Mouse (Mus musculus): ENCODE measurements at regions not wholly inside any gene's neighbourhood (a gene's known extent, or its start where the extent isn't known, plus 50 kb on each side); places are given as distances from the start of the nearest gene placed in this dataset.

DNA sequence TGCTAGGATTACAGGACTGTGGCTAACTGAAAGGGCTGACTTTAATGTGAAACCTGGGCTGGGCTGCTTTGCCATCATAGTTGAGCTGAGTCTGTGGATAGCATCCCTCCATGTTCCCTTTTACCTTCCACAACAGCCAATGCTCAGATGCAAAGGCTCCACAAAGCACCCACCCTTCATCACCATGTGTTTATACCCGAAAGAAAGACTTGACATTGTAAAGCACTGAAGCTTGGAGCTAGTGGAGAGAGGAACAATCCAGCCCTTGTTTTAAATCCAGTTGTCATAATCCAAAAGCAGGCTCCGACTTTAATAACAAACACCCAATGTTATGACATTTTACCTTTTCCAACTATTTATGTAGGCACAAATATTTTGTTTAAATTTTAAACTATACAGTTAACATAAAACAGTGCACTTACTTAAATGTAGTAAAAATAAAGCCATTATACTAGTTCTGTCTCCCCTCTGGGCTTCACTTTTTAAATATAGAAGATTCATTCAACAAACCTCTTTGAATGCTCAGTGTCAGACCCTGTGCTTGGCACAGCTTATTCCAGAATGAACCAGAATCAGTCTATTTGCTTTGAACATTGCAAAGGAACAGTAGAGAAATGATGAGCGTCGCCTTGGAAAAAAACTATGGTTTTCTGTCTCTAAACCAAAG, 98.7 kb upstream of the Lrig1 start:
- H3K4me3 ChIP-seq (ENCODE audit: insufficient read depth, low read depth, low read length) = no peak overlapping the region

DNA sequence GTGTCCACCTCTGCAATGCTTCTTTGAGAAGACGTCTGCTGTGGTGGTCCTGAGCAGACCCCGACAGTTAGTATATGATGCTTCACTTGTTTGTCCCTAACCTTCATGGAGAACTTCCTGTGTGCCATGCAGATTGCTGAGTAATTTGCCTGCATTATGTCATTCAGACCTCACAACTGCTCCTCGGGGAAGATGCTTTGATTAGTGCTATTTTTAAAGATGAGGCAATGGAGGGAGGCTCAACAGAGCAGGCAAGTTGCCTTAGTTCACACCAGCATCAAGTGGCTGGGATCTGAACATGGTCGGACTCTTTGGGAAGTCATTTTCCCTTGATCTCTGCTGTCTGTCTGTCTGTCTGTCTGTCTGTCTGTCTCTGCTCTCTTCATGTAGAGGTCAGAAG, 95.5 kb upstream of the Lrig1 start:
- no peak overlapping the region for H3K4me3 ChIP-seq (ENCODE audit: insufficient read depth, low read depth, low read length)
- no peak overlapping the region for H3K27ac ChIP-seq (replicated peaks; ENCODE audit: low read depth, low read length)
- H3K4me1 ChIP-seq (ENCODE audit: control insufficient read depth, insufficient read depth, insufficient read length, low read length) = no peaks in the 10 kb centered on the region

More for the DNA sequence above, 98.7 kb upstream of the Lrig1 start:
- no peak overlapping the region for H3K27ac ChIP-seq (replicated peaks; ENCODE audit: low read depth, low read length)
- H3K4me1 ChIP-seq (ENCODE audit: control insufficient read depth, insufficient read depth, insufficient read length, low read length) = no peaks in the 10 kb centered on the region

DNA sequence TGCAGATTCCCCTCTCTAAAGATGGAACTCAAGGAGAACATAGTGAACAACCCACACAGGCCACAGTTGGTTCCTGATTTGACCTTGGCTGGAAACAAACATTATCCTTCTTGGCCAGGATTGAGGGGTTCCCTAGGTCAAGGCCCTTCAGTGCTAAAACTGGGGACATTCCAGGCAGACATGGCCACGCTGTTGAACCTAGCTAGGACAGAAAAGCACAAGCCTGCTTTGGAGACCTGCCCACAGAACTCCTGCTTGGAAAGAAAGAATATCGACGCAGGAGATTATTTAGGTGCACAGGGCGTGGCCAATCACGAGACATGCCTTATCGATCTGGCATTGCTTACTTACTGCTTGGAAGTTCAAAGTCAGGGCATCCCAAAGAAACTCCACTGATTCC, 93.6 kb upstream of the Lrig1 start:
- H3K4me3 ChIP-seq (ENCODE audit: insufficient read depth, low read depth, low read length) = no peak overlapping the region
- no peaks in the 10 kb centered on the region for H3K4me1 ChIP-seq (ENCODE audit: control insufficient read depth, insufficient read depth, insufficient read length, low read length)
- no peak overlapping the region for H3K27ac ChIP-seq (replicated peaks; ENCODE audit: low read depth, low read length)

DNA sequence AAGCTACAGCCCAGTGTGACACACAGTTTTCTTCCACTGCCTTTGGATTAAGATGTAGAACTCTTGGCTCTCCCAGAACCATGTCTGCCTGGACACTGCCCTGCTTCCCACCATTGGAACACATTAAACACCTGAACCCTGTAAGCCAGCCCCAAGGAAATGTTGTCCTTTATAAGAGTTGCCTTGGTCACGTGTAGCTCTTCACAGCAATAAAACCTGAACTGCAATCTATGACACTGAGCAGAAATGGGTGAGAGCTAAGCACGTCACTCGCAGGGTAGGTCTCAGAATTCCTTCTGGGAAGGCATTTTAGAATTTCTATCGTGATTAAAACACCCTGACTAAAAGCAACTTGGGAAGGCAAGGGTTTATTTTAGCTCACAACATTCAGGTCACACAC, 92.4 kb upstream of the Lrig1 start:
- H3K4me1 ChIP-seq (ENCODE audit: control insufficient read depth, insufficient read depth, insufficient read length, low read length) = no peaks in the 10 kb centered on the region
- no peak overlapping the region for H3K27ac ChIP-seq (replicated peaks; ENCODE audit: low read depth, low read length)
- H3K4me3 ChIP-seq (ENCODE audit: insufficient read depth, low read depth, low read length) = no peak overlapping the region

DNA sequence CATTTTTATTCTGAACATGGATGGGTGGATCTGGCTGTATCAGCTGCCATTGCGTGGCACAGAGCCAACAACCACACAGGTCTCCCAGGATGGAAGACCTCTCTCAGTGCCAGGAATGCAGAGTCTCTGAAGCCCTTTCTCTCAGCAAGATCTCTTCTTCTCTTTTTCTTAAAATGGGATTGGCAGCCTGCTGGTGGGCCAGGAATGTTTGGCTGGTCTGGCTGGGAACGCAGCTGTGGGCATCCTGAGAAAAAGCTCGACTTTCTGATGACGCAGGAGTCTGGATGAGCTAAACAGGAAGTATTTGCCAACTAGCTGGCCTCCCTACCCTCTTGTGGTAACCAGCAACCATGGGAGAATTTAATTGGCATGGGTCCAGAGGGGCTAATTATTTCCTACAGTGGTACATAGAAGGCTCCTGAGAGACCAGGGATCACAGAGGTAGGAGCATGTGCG, 89.4 kb upstream of the Lrig1 start:
- H3K4me3 ChIP-seq (ENCODE audit: insufficient read depth, low read depth, low read length) = no peak overlapping the region
- no peaks in the 10 kb centered on the region for H3K4me1 ChIP-seq (ENCODE audit: control insufficient read depth, insufficient read depth, insufficient read length, low read length)
- no peak overlapping the region for H3K27ac ChIP-seq (replicated peaks; ENCODE audit: low read depth, low read length)

DNA sequence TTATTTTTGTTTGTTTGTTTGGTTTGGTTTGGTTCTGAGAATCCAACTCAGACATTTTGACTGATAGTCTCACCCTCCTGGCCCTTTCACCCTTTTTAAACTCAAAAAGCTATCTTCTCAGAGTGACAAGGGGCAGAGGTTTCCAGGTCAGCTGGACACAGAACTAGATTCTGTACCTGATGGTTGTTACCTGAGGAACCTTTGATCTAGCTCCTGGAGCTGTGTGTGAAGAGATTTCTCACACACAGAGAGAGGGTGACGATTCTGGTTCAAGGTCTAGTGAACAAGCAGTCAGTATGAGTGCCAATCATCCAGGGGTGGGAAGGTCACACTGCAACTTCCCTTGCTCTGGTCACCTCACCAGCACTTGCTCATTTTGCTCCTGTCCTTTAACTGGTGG, 83.5 kb upstream of the Lrig1 start:
- Histone ChIP-seq H3K4me3 (ENCODE audit: insufficient read depth, low read depth, low read length) (no peak overlapping the region), H3K27ac (replicated peaks; ENCODE audit: low read depth, low read length) (no peak overlapping the region), H3K4me1 (ENCODE audit: control insufficient read depth, insufficient read depth, insufficient read length, low read length) (peaks cover 4% of the 10 kb centered on the region; the same call in 1 of the 2 replicates)

DNA sequence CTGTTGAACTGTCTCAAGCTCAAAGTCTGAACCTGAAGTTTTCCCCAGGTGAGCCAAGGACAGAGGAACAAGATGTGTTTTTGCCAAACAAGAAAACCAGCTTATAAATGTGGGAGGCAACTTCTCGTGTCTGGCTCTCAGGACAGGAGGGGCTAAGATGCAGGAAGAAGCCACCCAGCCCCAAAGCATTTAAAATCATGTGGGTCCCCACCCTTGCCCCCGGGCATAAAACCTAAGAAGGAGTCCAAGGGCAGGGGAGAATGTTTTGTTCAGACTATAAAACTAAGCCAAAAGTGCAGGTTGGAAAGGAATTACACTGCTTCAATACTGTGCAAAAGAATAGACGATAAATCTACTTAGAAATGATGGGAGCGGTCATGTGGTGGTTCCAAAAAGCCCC, 80.7 kb upstream of the Lrig1 start:
- peaks cover 4% of the 10 kb centered on the region; the same call in 1 of the 2 replicates for H3K4me1 ChIP-seq (ENCODE audit: control insufficient read depth, insufficient read depth, insufficient read length, low read length)
- H3K4me3 ChIP-seq (ENCODE audit: insufficient read depth, low read depth, low read length) = no peak overlapping the region
- H3K27ac ChIP-seq (replicated peaks; ENCODE audit: low read depth, low read length) = no peak overlapping the region

DNA sequence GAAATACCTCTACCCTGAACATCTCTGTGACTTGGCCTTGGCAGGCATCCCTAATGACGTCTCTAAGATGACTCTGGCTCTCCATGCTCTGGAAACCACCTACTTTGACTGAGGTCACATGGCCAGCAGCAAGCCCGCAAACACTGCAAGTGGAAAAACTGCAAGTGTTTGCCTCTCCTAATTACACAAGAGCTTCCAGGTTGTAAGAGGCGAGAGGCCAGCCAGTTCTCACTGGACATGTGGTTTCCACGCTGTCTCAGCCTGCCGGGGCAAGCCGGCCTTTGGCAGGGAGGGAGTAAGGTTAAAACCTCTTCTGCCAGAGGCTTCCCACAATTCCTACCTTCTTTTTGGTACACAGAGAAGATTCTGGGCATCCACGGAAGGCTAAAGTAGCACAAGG, 79.9 kb upstream of the Lrig1 start:
- Histone ChIP-seq H3K4me1 (ENCODE audit: control insufficient read depth, insufficient read depth, insufficient read length, low read length) (peaks cover 4% of the 10 kb centered on the region; the same call in 1 of the 2 replicates), H3K27ac (replicated peaks; ENCODE audit: low read depth, low read length) (no peak overlapping the region), H3K4me3 (ENCODE audit: insufficient read depth, low read depth, low read length) (no peak overlapping the region)

DNA sequence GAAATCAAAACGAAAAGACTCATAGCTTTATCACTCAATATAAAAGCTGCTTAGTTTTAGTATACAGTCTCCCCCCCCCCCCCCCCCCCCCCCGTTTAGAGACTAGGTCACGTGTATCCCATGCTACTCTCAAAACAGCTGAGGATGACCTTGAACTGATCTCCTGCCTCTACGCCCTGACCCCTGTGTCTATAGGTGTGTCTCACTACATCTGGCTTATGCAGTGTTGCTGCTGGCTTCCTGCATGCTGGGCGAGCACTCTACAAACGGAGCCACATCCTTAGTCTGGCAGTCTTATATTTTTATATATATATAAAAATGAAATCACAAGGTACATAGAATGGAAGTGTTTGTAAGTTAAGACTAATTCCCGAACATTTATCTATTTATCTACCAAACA, 79.3 kb upstream of the Lrig1 start:
- no peak overlapping the region for H3K27ac ChIP-seq (replicated peaks; ENCODE audit: low read depth, low read length)
- no peak overlapping the region for H3K4me3 ChIP-seq (ENCODE audit: insufficient read depth, low read depth, low read length)
- peaks cover 4% of the 10 kb centered on the region; the same call in 1 of the 2 replicates for H3K4me1 ChIP-seq (ENCODE audit: control insufficient read depth, insufficient read depth, insufficient read length, low read length)

DNA sequence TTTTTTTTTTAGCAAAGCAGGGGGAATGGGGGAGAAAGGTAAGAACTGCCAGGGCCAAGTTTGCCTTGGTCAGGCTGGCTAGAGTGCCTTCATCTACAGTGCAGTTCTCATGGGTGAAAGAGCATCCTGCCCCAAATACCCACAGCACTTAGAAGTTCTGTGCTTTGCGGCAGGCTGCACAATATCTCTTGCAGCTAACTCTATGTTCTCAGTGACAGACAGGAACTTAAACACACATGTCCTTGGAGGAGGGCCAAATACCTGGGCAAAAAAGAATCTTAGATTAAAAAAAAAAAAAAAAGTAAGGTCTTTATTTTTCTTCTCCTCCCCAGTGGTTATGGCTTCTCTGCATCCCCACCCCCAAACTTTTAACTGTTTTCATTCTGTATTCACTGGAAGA, 78.8 kb upstream of the Lrig1 start:
- no peak overlapping the region for H3K4me3 ChIP-seq (ENCODE audit: insufficient read depth, low read depth, low read length)
- no peak overlapping the region for H3K27ac ChIP-seq (replicated peaks; ENCODE audit: low read depth, low read length)
- H3K4me1 ChIP-seq (ENCODE audit: control insufficient read depth, insufficient read depth, insufficient read length, low read length) = peaks cover 4% of the 10 kb centered on the region; the same call in 1 of the 2 replicates

DNA sequence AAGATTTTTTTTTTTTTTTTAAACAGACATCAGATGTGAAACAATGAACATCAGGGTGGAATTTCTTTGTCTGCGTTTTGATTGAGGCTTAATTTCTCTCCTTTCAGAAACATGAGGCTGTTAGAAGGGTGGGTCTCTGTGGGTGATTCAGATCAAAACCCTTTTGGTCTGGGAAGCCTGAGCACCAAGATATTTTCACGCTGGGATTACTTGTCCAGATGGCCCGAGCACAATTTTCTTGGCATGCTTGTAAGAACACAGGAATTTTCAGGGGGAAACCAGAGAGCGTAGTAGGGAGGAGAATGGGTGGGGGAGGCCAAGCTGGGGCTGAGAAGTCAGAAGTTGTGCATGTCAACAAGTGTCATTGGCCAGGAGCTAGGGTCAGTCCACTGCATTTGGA, 76.6 kb upstream of the Lrig1 start:
- no peak overlapping the region for H3K4me3 ChIP-seq (ENCODE audit: insufficient read depth, low read depth, low read length)
- no peak overlapping the region for H3K27ac ChIP-seq (replicated peaks; ENCODE audit: low read depth, low read length)
- H3K4me1 ChIP-seq (ENCODE audit: control insufficient read depth, insufficient read depth, insufficient read length, low read length) = peaks cover 4% of the 10 kb centered on the region; the same call in 1 of the 2 replicates

DNA sequence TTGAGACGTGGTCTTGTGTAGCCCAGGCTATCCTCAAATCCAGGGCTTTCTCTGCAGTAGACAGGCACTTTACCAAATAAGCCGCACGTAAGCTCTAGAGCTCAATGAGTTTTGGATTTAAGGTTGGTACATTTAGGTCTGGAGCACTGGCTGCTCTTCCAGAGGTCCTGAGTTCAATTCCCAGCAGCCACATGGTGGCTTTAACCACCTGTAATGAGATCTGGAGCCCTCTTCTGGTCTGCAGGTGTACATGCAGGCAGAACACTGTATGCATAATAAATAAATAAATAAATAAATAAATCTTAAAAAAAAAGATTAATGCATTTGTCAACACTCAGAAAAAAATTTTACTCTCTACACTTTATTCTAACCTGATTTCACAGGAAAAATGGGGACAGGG, 74.9 kb upstream of the Lrig1 start:
- H3K4me1 ChIP-seq (ENCODE audit: control insufficient read depth, insufficient read depth, insufficient read length, low read length) = no peaks in the 10 kb centered on the region
- H3K27ac ChIP-seq (replicated peaks; ENCODE audit: low read depth, low read length) = no peak overlapping the region
- no peak overlapping the region for H3K4me3 ChIP-seq (ENCODE audit: insufficient read depth, low read depth, low read length)

DNA sequence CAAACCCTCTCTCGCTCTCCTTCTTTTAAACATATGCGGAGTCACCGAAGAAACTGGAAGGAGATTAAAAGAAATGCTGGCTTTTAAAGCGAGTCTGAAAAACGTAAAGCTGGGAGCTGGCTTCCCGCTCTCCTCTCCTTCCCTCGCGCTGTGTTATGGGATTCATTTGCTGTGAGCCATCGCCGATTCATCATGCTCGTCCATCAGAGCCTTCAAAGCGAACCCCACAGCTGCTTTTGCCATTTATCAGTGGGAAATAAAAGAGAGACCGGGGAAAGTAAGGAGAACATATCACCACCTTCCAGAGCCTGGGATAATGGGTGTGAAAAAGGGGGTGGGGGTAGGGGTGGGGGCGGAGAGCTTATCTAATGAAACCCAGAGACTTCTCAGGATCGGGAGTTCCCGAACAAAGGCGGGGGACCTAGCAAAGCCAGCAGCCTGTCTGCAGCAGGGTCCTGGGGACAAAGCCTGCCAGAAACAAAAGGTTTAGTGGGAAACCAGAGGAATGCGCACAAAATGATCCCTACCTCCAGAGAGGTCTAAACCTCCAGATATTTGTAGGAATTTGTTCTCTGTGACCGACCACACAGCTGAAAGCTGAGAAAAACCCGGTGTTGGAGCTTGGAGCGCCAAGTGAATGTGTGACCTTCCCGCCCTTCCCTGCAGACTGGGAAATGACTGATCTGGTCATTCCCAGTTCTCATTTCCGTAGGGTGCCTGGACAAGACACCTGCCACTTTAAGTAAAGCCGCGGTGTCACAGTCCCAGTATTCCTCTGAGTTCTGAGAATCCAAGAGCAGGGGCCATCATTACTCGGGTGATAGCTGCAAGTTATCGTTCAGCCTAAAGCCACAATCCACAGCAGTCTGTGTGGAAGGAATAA, 73.9 kb upstream of the Lrig1 start:
- H3K4me3 ChIP-seq (ENCODE audit: insufficient read depth, low read depth, low read length) = no peak overlapping the region

DNA sequence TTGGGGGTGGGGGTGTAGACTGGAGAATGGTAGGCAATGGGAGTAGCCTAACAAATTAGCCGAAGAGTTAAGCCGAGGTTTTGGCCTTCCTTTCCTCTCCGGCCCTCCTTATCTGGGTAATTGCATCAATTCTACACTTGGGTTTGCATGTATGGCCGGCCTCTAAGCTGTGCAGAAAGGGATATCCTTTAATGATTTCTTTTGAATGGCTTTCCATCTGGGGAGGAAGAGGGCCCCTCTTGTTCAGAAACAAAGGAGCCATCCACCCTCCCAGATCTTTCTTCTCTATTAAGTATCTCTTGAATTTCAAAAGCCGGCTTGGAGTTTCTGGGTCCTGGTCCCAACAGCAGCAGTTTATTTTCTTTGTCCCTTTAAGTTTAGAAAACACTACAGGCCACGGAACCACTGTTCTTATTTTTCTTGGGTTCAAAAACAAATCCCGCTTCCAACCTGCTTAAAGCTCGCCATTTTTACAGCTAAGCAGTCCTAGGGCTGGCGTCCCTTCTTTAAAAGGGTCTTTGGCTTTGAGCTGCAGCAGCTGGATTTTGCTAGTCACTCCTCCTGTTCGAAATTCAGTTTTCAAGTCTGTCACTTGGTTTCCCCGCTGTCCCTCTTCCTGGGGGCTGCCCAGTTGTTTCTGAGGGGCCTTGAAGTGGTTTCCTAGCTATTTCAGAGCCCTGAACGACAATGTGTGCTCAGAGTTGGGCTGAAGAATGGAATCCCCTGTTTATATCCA, 73.1 kb upstream of the Lrig1 start:
- H3K4me1 ChIP-seq (ENCODE audit: control insufficient read depth, insufficient read depth, insufficient read length, low read length) = no peaks in the 10 kb centered on the region
- no peak overlapping the region for H3K4me3 ChIP-seq (ENCODE audit: insufficient read depth, low read depth, low read length)
- no peak overlapping the region for H3K27ac ChIP-seq (replicated peaks; ENCODE audit: low read depth, low read length)

More for the DNA sequence above, 73.9 kb upstream of the Lrig1 start:
- Histone ChIP-seq H3K27ac (replicated peaks; ENCODE audit: low read depth, low read length) (no peak overlapping the region), H3K4me1 (ENCODE audit: control insufficient read depth, insufficient read depth, insufficient read length, low read length) (no peaks in the 10 kb centered on the region)

DNA sequence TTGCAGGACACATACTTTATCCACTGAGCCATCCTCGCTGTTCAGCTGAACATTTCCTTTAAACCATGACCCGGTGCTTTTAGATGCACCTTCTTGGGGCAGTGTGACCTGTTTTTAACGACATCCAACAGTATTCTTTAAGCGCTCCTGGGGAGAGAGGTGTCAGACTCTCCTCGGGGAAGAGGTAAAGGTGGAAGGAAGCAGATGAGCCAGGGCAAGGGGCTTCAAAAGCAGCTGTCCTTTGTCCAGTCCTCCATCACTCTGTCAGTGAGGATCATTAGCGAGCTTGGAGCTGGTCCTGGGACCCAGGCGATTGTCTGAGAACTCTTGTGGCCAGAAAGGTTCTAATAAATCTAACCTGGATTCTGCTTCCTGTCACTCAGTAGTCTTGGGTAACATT, 72.4 kb upstream of the Lrig1 start:
- Histone ChIP-seq H3K4me1 (ENCODE audit: control insufficient read depth, insufficient read depth, insufficient read length, low read length) (no peaks in the 10 kb centered on the region), H3K4me3 (ENCODE audit: insufficient read depth, low read depth, low read length) (no peak overlapping the region), H3K27ac (replicated peaks; ENCODE audit: low read depth, low read length) (no peak overlapping the region)
